Mouse (Mus musculus) layer of hippocampus, adult 8-10 months (tissue): ENCODE results near the gene Cinp. TPM values are rescaled to one million over a fixed set of nuclear protein-coding genes. Genes with fewer than 3 reads are reported as not detected.
A peak's percentile ranks its signal among the peaks of the same experiment; 100 is the strongest.

Experiments
- DNase-seq, 2 experiments: peaks; one replicate each; pipeline ENCODE4 v3.0.0; 2022; ENCODE audit warnings: low spot score in 2 of 2
- total RNA-seq, 4 experiments: library from RNA; stranded (reverse); gene quantifications; 2 replicates each; pipeline ENCODE4 v1.2.4; 2022

Cinp gene
- total RNA-seq = 10 to 100 TPM; 47.1 to 66.8 (median 55.9) TPM

- DNase-seq = peak; percentile 96 to 97
Observed at GRCm38 (mm10) chr12:110889036-110890020, at the start of gene Cinp, which contains the start of gene Tecpr2. Gene Cinp, minus strand, starts transcription at chr12:110889145. Gene Tecpr2, plus strand, starts transcription at chr12:110889264.

GRCm38 (mm10) chr12:110937496-110937895 is 48.6 kb upstream of the Cinp start:
- DNase-seq = no peak

- DNase-seq = peak; percentile 83 to 88
Observed at GRCm38 (mm10) chr12:110935983-110936620, 47.2 kb upstream of the Cinp start.

GRCm38 (mm10) chr12:110932820-110933219 is 43.9 kb upstream of the Cinp start:
- no peak for DNase-seq

- DNase-seq = no peak
Observed at GRCm38 (mm10) chr12:110921572-110921971, 32.6 kb upstream of the Cinp start.

GRCm38 (mm10) chr12:110920254-110920653 is 31.3 kb upstream of the Cinp start:
- DNase-seq = no peak

GRCm38 (mm10) chr12:110915761-110916160 is 26.8 kb upstream of the Cinp start:
- no peak for DNase-seq

- no peak for DNase-seq
Observed at GRCm38 (mm10) chr12:110909962-110910361, 21.0 kb upstream of the Cinp start.

- DNase-seq = no peak
Observed at GRCm38 (mm10) chr12:110907845-110908244, 18.9 kb upstream of the Cinp start.

GRCm38 (mm10) chr12:110903536-110903935 is 14.6 kb upstream of the Cinp start:
- DNase-seq = no peak

- DNase-seq = no peak
Observed at GRCm38 (mm10) chr12:110902106-110902505, 13.2 kb upstream of the Cinp start.

- no peak for DNase-seq
Observed at GRCm38 (mm10) chr12:110891887-110892286, 2.9 kb upstream of the Cinp start.

- DNase-seq = peak in 1 of 2 experiments; percentile 42
Observed at GRCm38 (mm10) chr12:110888606-110889005, 339 bp downstream of the Cinp start.

GRCm38 (mm10) chr12:110888106-110888505 is 839 bp downstream of the Cinp start:
- DNase-seq = no peak

GRCm38 (mm10) chr12:110885251-110885650 is 3.7 kb downstream of the Cinp start:
- DNase-seq = no peak

GRCm38 (mm10) chr12:110882291-110882690 is 6.7 kb downstream of the Cinp start:
- DNase-seq = no peak

GRCm38 (mm10) chr12:110875351-110875750 is 13.6 kb downstream of the Cinp start:
- no peak for DNase-seq

- no peak for DNase-seq
Observed at GRCm38 (mm10) chr12:110871247-110871646, 17.7 kb downstream of the Cinp start.

- no peak for DNase-seq
Observed at GRCm38 (mm10) chr12:110870107-110870506, 18.8 kb downstream of the Cinp start.

- DNase-seq = no peak
Observed at GRCm38 (mm10) chr12:110865989-110866388, 23.0 kb downstream of the Cinp start.

- no peak for DNase-seq
Observed at GRCm38 (mm10) chr12:110865571-110865970, 23.4 kb downstream of the Cinp start.

GRCm38 (mm10) chr12:110864008-110864407 is 24.9 kb downstream of the Cinp start:
- DNase-seq = no peak
